Comparison of ENCODE assay signal across 10 mouse cellular contexts in genomic region chr2:166152734-166153398, GRCm38 (mm10). TPM values are rescaled to one million over a fixed set of nuclear protein-coding genes. Genes with fewer than 3 reads are reported as not detected.
DNase-seq lines count a peak whose midpoint lies in the region; ATAC-seq and TF ChIP-seq lines count a peak whose summit lies in the region.
"Had no signal": no experiment of that assay in that cellular context is flagged by ENCODE, and none has a peak within 500 bp of the region (broad histone marks: within the 10 kb centered on the region; RNA-seq: fewer than 3 reads in every experiment).

No protein-coding gene starts in this region.

- no peaks in the 10 kb centered on the region for H3K36me3 ChIP-seq in kidney, embryonic 16.5 days (ENCODE audit: insufficient read depth, low read length)
- no peaks in the 10 kb centered on the region for H3K36me3 ChIP-seq in embryonic facial prominence, embryonic 12.5 days
- no peaks in the 10 kb centered on the region for H3K36me3 ChIP-seq in hindbrain, embryonic 14.5 days (replicated peaks; ENCODE audit: control insufficient read depth, insufficient read depth)
- H3K36me3 ChIP-seq in midbrain, postnatal 0 days (ENCODE audit: insufficient read depth, low read length) = no peaks in the 10 kb centered on the region

- no peaks in the 10 kb centered on the region for H3K9me3 ChIP-seq in kidney, embryonic 16.5 days (ENCODE audit: low read length)
- H3K9me3 ChIP-seq in embryonic facial prominence, embryonic 12.5 days = no peaks in the 10 kb centered on the region
- H3K9me3 ChIP-seq in hindbrain, embryonic 14.5 days (ENCODE audit: control insufficient read depth, low read length) = no peaks in the 10 kb centered on the region
- no peaks in the 10 kb centered on the region for H3K9me3 ChIP-seq in midbrain, postnatal 0 days (ENCODE audit: low read length)

- peaks cover 60% of the 10 kb centered on the region for H3K4me1 ChIP-seq in kidney, embryonic 16.5 days (ENCODE audit: insufficient read depth, low read length)
- peaks cover 81% of the 10 kb centered on the region for H3K4me1 ChIP-seq in embryonic facial prominence, embryonic 12.5 days
- peaks cover 51% of the 10 kb centered on the region for H3K4me1 ChIP-seq in hindbrain, embryonic 14.5 days (replicated peaks; ENCODE audit: control insufficient read depth, insufficient read depth, low read length)
- peaks cover 18% of the 10 kb centered on the region for H3K4me1 ChIP-seq in midbrain, postnatal 0 days (ENCODE audit: insufficient read depth, low read length)

- TF ChIP-seq CTCF in midbrain, postnatal 0 days (IDR thresholded peaks at IDR 0.05) = no peak

- 51% methylated on average over 11 of the region's 11 CpGs for WGBS in kidney, embryonic 16.5 days
- whole genome bisulfite sequencing in embryonic facial prominence, embryonic 12.5 days = 34% methylated on average over 11 of the region's 11 CpGs
- WGBS in hindbrain, embryonic 14.5 days = 72% methylated on average over 11 of the region's 11 CpGs
- WGBS in midbrain, postnatal 0 days = 68% methylated on average over 11 of the region's 11 CpGs

- no peak overlapping the region for H3K27ac ChIP-seq in kidney, embryonic 16.5 days (ENCODE audit: low read length)
- H3K27ac ChIP-seq in embryonic facial prominence, embryonic 12.5 days = peak overlapping the region; percentile 74
- no peak overlapping the region for H3K27ac ChIP-seq in hindbrain, embryonic 14.5 days
- no peak overlapping the region for H3K27ac ChIP-seq in midbrain, postnatal 0 days (ENCODE audit: low read depth, low read length)

- H3K4me3 ChIP-seq in kidney, embryonic 16.5 days (ENCODE audit: low read length) = no peak overlapping the region; the same call in 1 of the 2 replicates
- peak overlapping the region; percentile 78 for H3K4me3 ChIP-seq in embryonic facial prominence, embryonic 12.5 days
- peak overlapping the region; percentile 74 for H3K4me3 ChIP-seq in hindbrain, embryonic 14.5 days (replicated peaks; ENCODE audit: low read length)
- H3K4me3 ChIP-seq in midbrain, postnatal 0 days (ENCODE audit: low read depth, low read length) = peak overlapping the region; percentile 74

- peak overlapping the region; percentile 96 for H3K4me2 ChIP-seq in kidney, embryonic 16.5 days (replicated peaks; ENCODE audit: low read depth, low read length)
- peak overlapping the region; percentile 73 for H3K4me2 ChIP-seq in embryonic facial prominence, embryonic 12.5 days (replicated peaks)
- peak overlapping the region; percentile 97 for H3K4me2 ChIP-seq in hindbrain, embryonic 14.5 days (replicated peaks)
- peak overlapping the region; percentile 95 for H3K4me2 ChIP-seq in midbrain, postnatal 0 days (ENCODE audit: low read depth, low read length, poor library complexity, severe bottlenecking)

- no peak for DNase-seq in kidney, adult 8-10 months
- no peak for DNase-seq in hindbrain, embryonic 14.5 days (ENCODE audit: low spot score)
- DNase-seq in midbrain, postnatal 0 days (ENCODE audit: low spot score) = no peak
- no peak for DNase-seq in adipocyte (ENCODE audit: low spot score)
- no peak for DNase-seq in embryo, embryonic 10.5 days (ENCODE audit: low spot score)
- DNase-seq: kidney, postnatal 14 days had no signal

- H3K9ac ChIP-seq in kidney, embryonic 16.5 days (replicated peaks; ENCODE audit: low read length) = peak overlapping the region; percentile 56; the same call in 1 of the 2 replicates
- peak overlapping the region; percentile 27 for H3K9ac ChIP-seq in embryonic facial prominence, embryonic 12.5 days
- H3K9ac ChIP-seq in hindbrain, embryonic 14.5 days = peak overlapping the region; percentile 86; the same call in 1 of the 2 replicates
- H3K9ac ChIP-seq in midbrain, postnatal 0 days (replicated peaks; ENCODE audit: low read length, poor library complexity, severe bottlenecking) = 0 out of 2 replicates have a peak overlapping the region, but pooled peaks have one; percentile 90

- ATAC-seq in kidney, embryonic 16.5 days (ENCODE audit: low FRiP score, low TSS enrichment) = no peak
- no peak for ATAC-seq in embryonic facial prominence, embryonic 12.5 days (ENCODE audit: insufficient number of reproducible peaks, insufficient read depth, low FRiP score, low TSS enrichment)
- no peak for ATAC-seq in hindbrain, embryonic 14.5 days (ENCODE audit: low FRiP score)
- ATAC-seq in midbrain, postnatal 0 days (ENCODE audit: low FRiP score) = no peak
- ATAC-seq in inflammation-experienced regulatory T-cells, adult 6 months = no peak

- H3K27me3 ChIP-seq in kidney, embryonic 16.5 days (ENCODE audit: insufficient read depth, low read length) = no peaks in the 10 kb centered on the region
- H3K27me3 ChIP-seq in embryonic facial prominence, embryonic 12.5 days = no peaks in the 10 kb centered on the region
- peaks cover 9% of the 10 kb centered on the region; the same call in 1 of the 2 replicates for H3K27me3 ChIP-seq in hindbrain, embryonic 14.5 days (ENCODE audit: control insufficient read depth, insufficient read depth, low read length)
- no peaks in the 10 kb centered on the region; the same call in 1 of the 2 replicates for H3K27me3 ChIP-seq in midbrain, postnatal 0 days (ENCODE audit: insufficient read depth, low read length)

RNA-seq across cellular contexts. Expression of gene Sulf2, which starts 2.6 kb away (rescaled TPM):
- polyA plus RNA-seq in kidney, embryonic 16.5 days (2015; fragmentation: Nextera tagmentation; extraction: Ambion mirVana) = 52.7 and 54.8 TPM in 2 replicates
- 229 and 238 TPM in 2 replicates for polyA plus RNA-seq in embryonic facial prominence, embryonic 12.5 days (2016; fragmentation: Nextera tagmentation; extraction: Ambion mirVana)
- 125 TPM in 2 replicates for polyA plus RNA-seq in hindbrain, embryonic 14.5 days (2014; fragmentation: Nextera tagmentation; extraction: Ambion mirVana)
- 127 and 131 TPM in 2 replicates for total RNA-seq in midbrain, postnatal 0 days (2014; rRNA removed)
- 95.8 and 99.6 TPM in 2 replicates for polyA plus RNA-seq in midbrain, postnatal 0 days (2015; fragmentation: Nextera tagmentation; extraction: Ambion mirVana)
- polyA plus RNA-seq in inflammation-experienced regulatory T-cells, adult 6 months (2017; shearing (Covaris generic)) = 1 to 10 TPM; 2.5 to 3.3 (median 2.8) TPM
- total RNA-seq: MEL had no signal

Comparison
In these comparisons a context has a peak if more than half of its experiments do, and no peak if none do; other contexts are left out.
1. H3K9ac ChIP-seq: peak in every context shown above with its lines; median percentile 90 in midbrain, postnatal 0 days; 86 in hindbrain, embryonic 14.5 days; 56 in kidney, embryonic 16.5 days; 27 in embryonic facial prominence, embryonic 12.5 days.
2. RNA of gene Sulf2, which starts 2.6 kb away (polyA plus RNA-seq): 229 to 238 TPM in embryonic facial prominence, embryonic 12.5 days, 125 TPM in hindbrain, embryonic 14.5 days, 95.8 to 99.6 TPM in midbrain, postnatal 0 days and 52.7 to 54.8 TPM in kidney, embryonic 16.5 days; 2.5 to 3.3 TPM in inflammation-experienced regulatory T-cells, adult 6 months; every median in the first group is over 10 times any median in the second.
3. Peak in every context shown above with its lines, with median percentiles within 50 percentile points of each other: H3K4me2 ChIP-seq.